Mouse (Mus musculus) kidney, embryonic 14.5 days (tissue): Measurements from ENCODE around the gene Cdh13. TPM values are rescaled to one million over a fixed set of nuclear protein-coding genes. Genes with fewer than 3 reads are reported as not detected.

Experiments
- ATAC-seq: fragments of 200-750 bp; cut with Nextera tagmentation; 2 replicates; pipeline ENCODE4 v1.8.0; 2017; ENCODE audit warnings: moderate number of reproducible peaks, mild to moderate bottlenecking, moderate TSS enrichment, moderate library complexity; ENCODE audit not compliant: low FRiP score, low TSS enrichment
- H3K27ac ChIP-seq: fragments of 300-500 bp; sonication (generic); 2 replicates; pipeline ENCODE4 v1.5.1; 2014; ENCODE audit warnings: low read depth, mild to moderate bottlenecking, low read length, moderate library complexity, mixed read lengths
- H3K27me3 ChIP-seq: fragments of 300-500 bp; sonication (generic); 2 replicates; pipeline ENCODE4 v1.6.1; 2014; ENCODE audit warnings: mild to moderate bottlenecking, low read length; ENCODE audit not compliant: control insufficient read depth, insufficient read depth
- H3K36me3 ChIP-seq: fragments of 300-500 bp; sonication (generic); 2 replicates; pipeline ENCODE4 v1.6.1; 2014; ENCODE audit warnings: low read length, mixed read lengths; ENCODE audit not compliant: control insufficient read depth, insufficient read depth
- H3K4me1 ChIP-seq: fragments of 300-500 bp; sonication (generic); 2 replicates; pipeline ENCODE4 v1.6.1; 2014; ENCODE audit warnings: low read length, mixed read lengths; ENCODE audit not compliant: control insufficient read depth, insufficient read depth
- H3K4me2 ChIP-seq: fragments of 300-500 bp; sonication (generic); replicated peaks from 2 replicates; pipeline ENCODE4 v1.6.1; 2014; ENCODE audit warnings: low read depth, mild to moderate bottlenecking, low read length
- H3K4me3 ChIP-seq: fragments of 300-500 bp; sonication (generic); 2 replicates; pipeline ENCODE4 v1.5.1; 2014; ENCODE audit warnings: mild to moderate bottlenecking, low read length
- H3K9ac ChIP-seq: fragments of 300-500 bp; sonication (generic); 2 replicates; pipeline ENCODE4 v1.6.1; 2014; ENCODE audit warnings: low read depth, mild to moderate bottlenecking, low read length, moderate library complexity
- H3K9me3 ChIP-seq: fragments of 300-500 bp; sonication (generic); 2 replicates; pipeline ENCODE4 v1.6.1; 2016; ENCODE audit warnings: low read length; ENCODE audit not compliant: control insufficient read depth
- WGBS: fragments of 180-500 bp; shearing (Covaris S2); extraction: QIAGEN DNeasy Blood & Tissue Kit; methylation state at CpG from one replicate; pipeline ENCODE4 v1.1.7; 2014; 5-methylcytosine and 5-hydroxymethylcytosine counted together
- polyA plus RNA-seq: library from polyadenylated mRNA; unstranded; fragments of >200 nt; fragmentation: Nextera tagmentation; extraction: Ambion mirVana; gene quantifications from 2 replicates; pipeline ENCODE4 v1.2.1, GENCODE M21; 2014

The Cdh13 gene
- polyA plus RNA-seq, 1 experiment from 2014 or later = 3.1 TPM

- no peaks in the 10 kb centered on the region for H3K9me3 ChIP-seq
- H3K4me3 ChIP-seq = no peak overlapping the region
- no peak overlapping the region for H3K27ac ChIP-seq
- H3K27me3 ChIP-seq = no peaks in the 10 kb centered on the region
- no peak for ATAC-seq
- H3K4me2 ChIP-seq = no peak overlapping the region
- H3K9ac ChIP-seq = no peak overlapping the region
- H3K36me3 ChIP-seq = no peaks in the 10 kb centered on the region
- 46% methylated on average over 6 of the region's 6 CpGs for WGBS
- H3K4me1 ChIP-seq = no peaks in the 10 kb centered on the region
Measured at GRCm38 (mm10) chr8:119156454-119156921, 873.0 kb downstream of the Cdh13 start.

- 70% methylated on average over 5 of the region's 5 CpGs for WGBS
- no peak overlapping the region for H3K9ac ChIP-seq
- H3K27ac ChIP-seq = no peak overlapping the region
- no peaks in the 10 kb centered on the region for H3K4me1 ChIP-seq
- no peaks in the 10 kb centered on the region for H3K27me3 ChIP-seq
- H3K4me3 ChIP-seq = no peak overlapping the region
- ATAC-seq = no peak
- no peak overlapping the region for H3K4me2 ChIP-seq
- no peaks in the 10 kb centered on the region for H3K9me3 ChIP-seq
- no peaks in the 10 kb centered on the region for H3K36me3 ChIP-seq
Measured at GRCm38 (mm10) chr8:119158628-119159027, 875.1 kb downstream of the Cdh13 start.

- ATAC-seq = no peak
- WGBS = 42% methylated on average over 8 of the region's 8 CpGs
- H3K27me3 ChIP-seq = no peaks in the 10 kb centered on the region
Measured at GRCm38 (mm10) chr8:119159794-119160193, 876.3 kb downstream of the Cdh13 start.

GRCm38 (mm10) chr8:119164076-119164475, 880.5 kb downstream of the Cdh13 start:
- no peak overlapping the region for H3K4me3 ChIP-seq
- no peaks in the 10 kb centered on the region for H3K4me1 ChIP-seq
- no peaks in the 10 kb centered on the region for H3K9me3 ChIP-seq
- H3K4me2 ChIP-seq = no peak overlapping the region
- ATAC-seq = no peak
- no peaks in the 10 kb centered on the region for H3K27me3 ChIP-seq
- no peaks in the 10 kb centered on the region for H3K36me3 ChIP-seq
- H3K9ac ChIP-seq = no peak overlapping the region
- WGBS = 56% methylated on average over 5 of the region's 5 CpGs
- H3K27ac ChIP-seq = no peak overlapping the region

More at GRCm38 (mm10) chr8:119159794-119160193, 876.3 kb downstream of the Cdh13 start:
- Histone ChIP-seq H3K4me2 (no peak overlapping the region), H3K4me1 (no peaks in the 10 kb centered on the region), H3K9me3 (no peaks in the 10 kb centered on the region), H3K27ac (no peak overlapping the region), H3K4me3 (no peak overlapping the region), H3K9ac (no peak overlapping the region), H3K36me3 (no peaks in the 10 kb centered on the region)

- 76% methylated on average over 6 of the region's 6 CpGs for WGBS
- Histone ChIP-seq H3K4me3 (no peak overlapping the region), H3K4me1 (no peaks in the 10 kb centered on the region), H3K9me3 (no peaks in the 10 kb centered on the region), H3K27me3 (no peaks in the 10 kb centered on the region), H3K27ac (no peak overlapping the region), H3K4me2 (no peak overlapping the region), H3K9ac (no peak overlapping the region), H3K36me3 (no peaks in the 10 kb centered on the region)
- no peak for ATAC-seq
Measured at GRCm38 (mm10) chr8:119177226-119177935, 893.8 kb downstream of the Cdh13 start.

GRCm38 (mm10) chr8:119180626-119181025, 897.1 kb downstream of the Cdh13 start:
- no peaks in the 10 kb centered on the region for H3K4me1 ChIP-seq
- 75% methylated on average over 13 of the region's 13 CpGs for WGBS

GRCm38 (mm10) chr8:119195695-119196094, 912.2 kb downstream of the Cdh13 start:
- WGBS = 68% methylated on average over 8 of the region's 8 CpGs
- Histone ChIP-seq H3K9ac (no peak overlapping the region), H3K4me3 (no peak overlapping the region), H3K27me3 (no peaks in the 10 kb centered on the region), H3K27ac (no peak overlapping the region), H3K9me3 (no peaks in the 10 kb centered on the region), H3K36me3 (no peaks in the 10 kb centered on the region), H3K4me2 (no peak overlapping the region), H3K4me1 (no peaks in the 10 kb centered on the region)
- no peak for ATAC-seq

More at GRCm38 (mm10) chr8:119180626-119181025, 897.1 kb downstream of the Cdh13 start:
- ATAC-seq = no peak
- no peak overlapping the region for H3K27ac ChIP-seq
- no peaks in the 10 kb centered on the region for H3K36me3 ChIP-seq
- H3K4me3 ChIP-seq = no peak overlapping the region
- H3K9ac ChIP-seq = no peak overlapping the region
- no peaks in the 10 kb centered on the region for H3K9me3 ChIP-seq
- H3K4me2 ChIP-seq = no peak overlapping the region
- H3K27me3 ChIP-seq = no peaks in the 10 kb centered on the region

GRCm38 (mm10) chr8:119196486-119197150, 913.1 kb downstream of the Cdh13 start:
- H3K4me1 ChIP-seq = no peaks in the 10 kb centered on the region
- H3K4me3 ChIP-seq = no peak overlapping the region
- no peak overlapping the region for H3K27ac ChIP-seq
- no peaks in the 10 kb centered on the region for H3K27me3 ChIP-seq
- H3K9ac ChIP-seq = no peak overlapping the region
- no peaks in the 10 kb centered on the region for H3K9me3 ChIP-seq
- no peaks in the 10 kb centered on the region for H3K36me3 ChIP-seq
- no peak for ATAC-seq
- H3K4me2 ChIP-seq = no peak overlapping the region
- 81% methylated on average over 10 of the region's 10 CpGs for WGBS

- H3K27ac ChIP-seq = no peak overlapping the region
- 0 out of 2 replicates have a peak, but pooled peaks cover 3% of the 10 kb centered on the region for H3K9me3 ChIP-seq
- no peak overlapping the region for H3K4me3 ChIP-seq
- ATAC-seq = no peak
- 87% methylated on average over 9 of the region's 9 CpGs for WGBS
- no peaks in the 10 kb centered on the region for H3K4me1 ChIP-seq
- no peaks in the 10 kb centered on the region for H3K27me3 ChIP-seq
- no peak overlapping the region for H3K9ac ChIP-seq
- no peak overlapping the region for H3K4me2 ChIP-seq
- H3K36me3 ChIP-seq = no peaks in the 10 kb centered on the region
Measured at GRCm38 (mm10) chr8:119208567-119208966, 925.0 kb downstream of the Cdh13 start.
